Mouse (Mus musculus) kidney, adult 2 months (tissue): ENCODE results near the gene Ppp1r8.

ENCODE experiments used
- CTCF ChIP-seq: fragments of 200-500 bp; conservative IDR thresholded peaks from 2 replicates; pipeline ENCODE4 v1.5.1; 2011; ENCODE audit warnings: low read depth, mild to moderate bottlenecking, control low read depth, low read length, moderate library complexity, mixed read lengths; ENCODE audit not compliant: insufficient read depth, insufficient read length
- POLR2A ChIP-seq: fragments of 200-500 bp; IDR thresholded peaks from one replicate; pipeline ENCODE4 v1.6.1; 2011; ENCODE audit warnings: low read depth, low read length, control low read depth

DNA sequence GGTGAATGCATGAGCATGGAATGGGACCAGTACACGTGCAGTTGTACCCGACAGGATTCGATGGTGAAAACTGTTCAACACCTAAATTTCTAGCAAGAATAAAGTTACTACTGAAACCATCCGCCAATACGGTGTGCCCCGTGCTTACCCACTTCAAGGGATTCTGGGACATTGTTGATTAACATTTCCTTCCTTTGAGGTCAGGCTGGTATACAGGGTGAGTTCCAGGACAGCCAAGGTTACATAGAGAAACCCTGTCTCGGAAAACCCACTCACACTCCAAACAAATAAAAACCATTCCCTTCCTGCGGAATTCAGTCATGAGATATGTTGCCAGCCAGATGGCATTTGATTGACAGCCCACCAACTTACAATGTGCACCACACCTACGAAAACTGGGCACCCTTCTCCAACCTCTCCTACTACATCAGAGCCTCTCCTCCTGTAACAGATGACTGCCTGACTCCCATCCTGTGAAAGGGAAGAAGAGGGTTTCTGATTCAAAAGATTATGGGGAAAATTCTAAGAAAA, 41.9 kb upstream of the Ppp1r8 start:
- TF ChIP-seq POLR2A (no peak), CTCF (no peak)
